Mouse (Mus musculus): ENCODE data around the gene Cma2.
"Not testable (repeated sequence)": the region's sequence is repeated elsewhere in the genome, so short reads cannot be mapped to it uniquely, and the experiment has no call there.

Cma2 gene

GRCm38 (mm10) chr14:55950346-55951030 is at the start of gene Cma2:
Cma2 (plus strand) TSS chr14:55950980.
- no peak for DNase-seq

GRCm38 (mm10) chr14:55905518-55905917 is 45.3 kb upstream of the Cma2 start:
- DNase-seq = no peak

GRCm38 (mm10) chr14:55913406-55913805 is 37.4 kb upstream of the Cma2 start:
- DNase-seq = no peak

GRCm38 (mm10) chr14:55918240-55919082 is 32.3 kb upstream of the Cma2 start:
- peak; percentile 73 for DNase-seq

- no peak for DNase-seq
These were observed 28.1 kb upstream of the Cma2 start for GRCm38 (mm10) chr14:55922475-55923232.

GRCm38 (mm10) chr14:55926847-55927246 is 23.9 kb upstream of the Cma2 start:
- DNase-seq = no peak

GRCm38 (mm10) chr14:55929263-55929997 is 21.4 kb upstream of the Cma2 start:
- DNase-seq = no peak

GRCm38 (mm10) chr14:55933586-55933985 is 17.2 kb upstream of the Cma2 start:
- DNase-seq = no peak

GRCm38 (mm10) chr14:55940070-55940800 is 10.5 kb upstream of the Cma2 start:
- DNase-seq = no peak

GRCm38 (mm10) chr14:55943601-55944000 is 7.2 kb upstream of the Cma2 start:
- no peak for DNase-seq

- DNase-seq = no peak
These were observed 6.2 kb upstream of the Cma2 start, which contains the start of gene Cma1 for GRCm38 (mm10) chr14:55944575-55944974. Cma1 (minus strand) TSS chr14:55944675.

GRCm38 (mm10) chr14:55946269-55946969 is 4.4 kb upstream of the Cma2 start:
- no peak for DNase-seq

GRCm38 (mm10) chr14:55963263-55963662 is 12.5 kb downstream of the Cma2 start:
- DNase-seq = no peak

GRCm38 (mm10) chr14:55963900-55964299 is 13.1 kb downstream of the Cma2 start:
- DNase-seq = not testable (repeated sequence)

- DNase-seq = not testable (repeated sequence)
These were observed 36.7 kb downstream of the Cma2 start for GRCm38 (mm10) chr14:55987464-55987863.

- DNase-seq = no peak
These were observed 62.4 kb downstream of the Cma2 start for GRCm38 (mm10) chr14:56013147-56013546.

- no peak for DNase-seq
These were observed 63.1 kb downstream of the Cma2 start for GRCm38 (mm10) chr14:56013924-56014323.

GRCm38 (mm10) chr14:56017671-56018070 is 66.9 kb downstream of the Cma2 start, which contains the start of gene Mcpt1:
Mcpt1 (plus strand) TSS chr14:56017971.
- not testable (repeated sequence) for DNase-seq

GRCm38 (mm10) chr14:56019446-56019845 is 68.7 kb downstream of the Cma2 start:
- peak; percentile 5 for DNase-seq

GRCm38 (mm10) chr14:56021305-56021704 is 70.5 kb downstream of the Cma2 start:
- not testable (repeated sequence) for DNase-seq

Measured in right cerebral cortex, postnatal 14 days (tissue).